Mouse (Mus musculus): ENCODE measurements around the gene Zyg11b.

- no peak for TF ChIP-seq CTCF (IDR thresholded peaks at IDR 0.05; ENCODE audit: low read depth)
- peak; percentile 85 for TF ChIP-seq EP300 (optimal IDR thresholded peaks at IDR 0.05)
Measured at GRCm38 (mm10) chr4:108347111-108347510, 46.2 kb upstream of the Zyg11b start.
